Mouse (Mus musculus): ENCODE measurements around the gene Ptpn5.

The Ptpn5 gene

GRCm38 (mm10) chr7:47111121-47111520, 22.4 kb downstream of the Ptpn5 start:
- DNase-seq (ENCODE audit: low spot score): no peak

DNA sequence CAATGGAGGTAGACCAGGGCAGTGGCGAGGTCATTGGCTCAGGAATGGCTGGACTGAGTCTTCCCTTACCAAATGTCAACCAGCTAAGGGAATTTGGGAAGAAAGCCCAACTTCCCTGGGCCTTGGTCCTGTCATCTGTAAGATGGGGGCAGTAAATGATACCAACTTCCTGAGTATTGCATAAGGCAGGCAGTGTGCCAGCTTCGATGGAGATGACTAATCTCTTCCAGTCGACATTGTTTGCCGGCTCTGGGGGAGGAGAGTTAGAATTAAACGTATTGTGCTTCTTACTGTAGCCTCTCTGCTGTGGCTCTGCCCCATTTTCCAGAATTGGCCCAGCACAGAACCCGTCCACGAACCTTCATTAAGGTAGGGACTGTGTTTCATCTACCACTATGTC, 23.0 kb downstream of the Ptpn5 start:
- DNase-seq (ENCODE audit: low spot score): peak; percentile 50

DNA sequence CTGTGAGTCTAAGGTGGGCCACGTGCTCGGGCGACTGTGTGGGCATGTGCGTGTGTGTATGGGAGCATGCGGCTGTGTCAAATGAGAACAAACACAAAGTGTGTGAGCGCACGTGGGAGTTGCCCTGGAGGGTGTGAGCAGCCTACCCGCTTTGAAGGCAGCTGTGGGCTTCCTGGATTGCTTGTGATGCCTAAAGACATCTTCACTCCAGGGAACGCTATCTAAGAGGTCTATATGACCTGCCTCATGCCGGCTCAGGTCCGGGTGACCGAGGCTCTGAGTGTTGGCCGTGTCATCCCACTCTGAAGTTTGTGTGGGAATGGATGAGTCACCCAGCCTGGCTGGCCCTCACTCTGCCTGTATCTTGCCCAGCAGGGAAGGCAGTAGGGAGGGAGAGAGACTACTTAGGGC, 24.7 kb downstream of the Ptpn5 start:
- DNase-seq (ENCODE audit: low spot score): peak; percentile 79

GRCm38 (mm10) chr7:47106949-47107348, 26.5 kb downstream of the Ptpn5 start:
- no peak for DNase-seq (ENCODE audit: low spot score)

- no peak for DNase-seq (ENCODE audit: low spot score)
Observed at GRCm38 (mm10) chr7:47103671-47104414, 29.6 kb downstream of the Ptpn5 start.

- no peak for DNase-seq (ENCODE audit: low spot score)
Observed at GRCm38 (mm10) chr7:47102970-47103369, 30.5 kb downstream of the Ptpn5 start.

- no peak for DNase-seq (ENCODE audit: low spot score)
Observed at GRCm38 (mm10) chr7:47100615-47101014, 32.9 kb downstream of the Ptpn5 start.

GRCm38 (mm10) chr7:47099306-47099705, 34.2 kb downstream of the Ptpn5 start:
- DNase-seq (ENCODE audit: low spot score): no peak

GRCm38 (mm10) chr7:47098044-47098443, 35.4 kb downstream of the Ptpn5 start:
- DNase-seq (ENCODE audit: low spot score): no peak

GRCm38 (mm10) chr7:47094969-47095368, 38.5 kb downstream of the Ptpn5 start:
- no peak for DNase-seq (ENCODE audit: low spot score)

- no peak for DNase-seq (ENCODE audit: low spot score)
Observed at GRCm38 (mm10) chr7:47093935-47094334, 39.5 kb downstream of the Ptpn5 start.

- no peak for DNase-seq (ENCODE audit: low spot score)
Observed at GRCm38 (mm10) chr7:47085075-47085474, 48.4 kb downstream of the Ptpn5 start.

DNA sequence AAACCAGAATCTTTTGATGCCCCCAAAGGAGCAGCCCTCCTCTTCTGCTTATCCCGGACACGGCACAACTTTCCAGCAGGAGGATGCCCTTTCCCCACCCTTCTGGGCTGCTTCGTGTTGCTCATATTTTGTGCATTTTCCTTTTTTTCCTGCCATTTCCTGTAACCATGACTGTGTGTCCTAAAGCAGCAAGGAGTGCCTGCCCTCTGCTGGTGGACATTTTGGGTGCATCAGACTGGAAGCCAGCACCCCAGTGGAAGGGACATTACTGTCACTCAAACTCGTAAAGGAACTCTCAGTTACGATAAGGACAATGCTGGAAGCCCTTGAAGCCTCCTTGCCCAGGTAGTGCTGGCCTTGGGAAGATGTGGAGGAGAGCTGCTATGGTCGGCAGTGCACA, 52.2 kb downstream of the Ptpn5 start:
- DNase-seq (ENCODE audit: low spot score): peak; percentile 54

- DNase-seq (ENCODE audit: low spot score): no peak
Observed at GRCm38 (mm10) chr7:47080868-47081267, 52.6 kb downstream of the Ptpn5 start.

DNA sequence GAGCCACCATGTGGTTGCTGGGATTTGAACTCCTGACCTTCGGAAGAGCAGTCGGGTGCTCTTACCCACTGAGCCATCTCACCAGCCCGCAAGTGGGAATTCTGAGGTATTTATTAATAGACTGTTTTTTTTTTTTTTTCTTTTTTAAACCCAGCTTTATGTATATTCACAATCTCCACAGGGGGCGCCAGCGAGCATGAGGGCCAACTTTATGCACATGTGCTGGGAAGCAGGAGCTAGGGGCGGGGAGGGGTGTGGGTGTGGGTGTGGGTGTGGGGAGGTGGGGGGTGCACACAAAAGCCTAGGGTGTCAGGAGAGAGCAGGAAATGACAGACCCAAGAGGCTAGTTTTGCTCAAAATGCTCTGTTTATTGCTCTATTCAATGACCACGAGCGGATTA, 56.0 kb downstream of the Ptpn5 start:
- DNase-seq (ENCODE audit: low spot score): no peak

DNA sequence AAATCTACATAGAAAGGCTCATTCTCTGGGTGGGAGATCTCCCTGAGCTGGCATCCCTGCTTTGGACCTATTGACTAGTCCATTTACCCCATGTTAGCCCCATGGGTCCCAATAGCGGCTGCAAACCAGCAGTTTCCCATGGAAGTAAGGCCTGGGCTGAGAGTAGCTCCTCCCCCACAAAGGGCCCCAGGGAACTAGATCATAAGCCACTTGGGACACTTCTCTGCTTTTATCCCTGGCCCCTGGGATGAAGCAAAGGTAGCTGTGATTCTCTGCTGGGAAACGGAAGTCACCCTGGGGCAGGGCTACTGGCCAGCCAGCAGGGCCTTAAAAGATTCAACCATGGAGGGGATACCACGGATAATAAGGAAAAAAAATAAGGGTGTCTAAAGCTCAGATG, 56.8 kb downstream of the Ptpn5 start:
- no peak for DNase-seq (ENCODE audit: low spot score)

GRCm38 (mm10) chr7:47076193-47076592, 57.3 kb downstream of the Ptpn5 start:
- no peak for DNase-seq (ENCODE audit: low spot score)

DNA sequence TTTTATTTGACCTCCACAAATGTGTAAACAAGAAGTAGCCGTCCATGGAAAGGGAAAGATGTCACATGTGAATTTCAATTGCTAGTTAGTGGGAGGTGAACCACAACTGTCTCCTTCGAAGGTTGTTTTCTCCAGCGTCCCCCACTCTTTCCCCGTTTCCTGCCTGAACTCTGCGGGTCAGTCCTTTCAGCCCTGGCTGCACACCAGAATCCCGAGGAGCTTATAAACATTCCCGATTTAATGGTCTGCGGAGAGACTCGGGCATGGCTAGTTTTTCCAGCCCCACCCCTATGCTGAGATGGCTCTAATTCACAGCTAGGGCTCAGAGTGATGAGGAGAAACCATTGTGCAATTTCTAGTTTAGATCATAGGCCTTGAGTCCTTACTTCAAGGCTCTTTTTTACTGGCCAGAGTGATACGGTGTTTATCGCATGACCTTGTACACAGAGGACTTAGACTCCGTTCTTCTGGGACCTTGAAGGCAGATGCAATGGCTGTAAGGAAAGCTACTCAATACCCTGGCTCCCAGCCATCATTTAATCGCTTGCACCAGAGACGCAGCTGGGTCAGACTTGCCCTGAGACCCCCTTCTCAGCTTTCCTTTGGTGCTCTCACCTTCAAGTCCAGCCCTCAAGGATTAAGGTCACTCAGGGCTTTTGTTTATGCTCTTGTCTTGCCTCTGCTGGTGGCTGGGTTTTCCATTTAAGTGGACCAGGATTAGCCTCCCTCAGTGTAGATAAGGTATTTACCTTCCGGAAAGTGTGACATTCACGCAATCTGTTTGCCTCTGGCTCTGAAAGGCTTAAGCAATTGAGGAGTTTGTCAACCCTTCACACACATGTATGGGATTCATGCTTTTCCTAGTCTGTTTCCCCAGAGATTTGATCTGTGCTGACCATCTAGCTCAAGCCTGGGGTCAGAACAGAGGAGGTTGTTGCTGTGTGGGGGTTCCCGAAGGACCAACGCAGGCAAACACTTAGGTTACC, 59.7 kb downstream of the Ptpn5 start:
- DNase-seq (ENCODE audit: low spot score): no peak

DNA sequence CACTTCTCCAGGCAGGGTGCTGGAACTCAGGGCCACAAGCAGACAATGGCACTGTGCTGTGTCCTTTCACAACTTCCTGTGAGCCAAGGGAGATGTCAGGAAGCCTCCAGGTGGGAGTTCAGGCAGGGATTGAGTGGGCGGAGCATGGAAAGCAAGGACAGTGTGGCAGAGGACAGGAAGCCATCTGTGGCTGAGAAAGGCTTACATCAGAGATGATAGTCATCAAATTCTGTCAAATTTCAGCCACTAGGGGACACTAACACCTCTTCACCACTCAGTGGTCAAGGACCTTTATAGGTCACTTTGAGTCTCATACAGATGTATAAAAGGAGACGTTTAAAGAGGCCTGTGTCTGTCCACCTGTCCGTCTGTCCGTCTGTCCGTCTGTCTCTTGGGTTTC, 60.9 kb downstream of the Ptpn5 start:
- no peak for DNase-seq (ENCODE audit: low spot score)

- DNase-seq (ENCODE audit: low spot score): no peak
Observed at GRCm38 (mm10) chr7:47067879-47068278, 65.6 kb downstream of the Ptpn5 start.

DNA sequence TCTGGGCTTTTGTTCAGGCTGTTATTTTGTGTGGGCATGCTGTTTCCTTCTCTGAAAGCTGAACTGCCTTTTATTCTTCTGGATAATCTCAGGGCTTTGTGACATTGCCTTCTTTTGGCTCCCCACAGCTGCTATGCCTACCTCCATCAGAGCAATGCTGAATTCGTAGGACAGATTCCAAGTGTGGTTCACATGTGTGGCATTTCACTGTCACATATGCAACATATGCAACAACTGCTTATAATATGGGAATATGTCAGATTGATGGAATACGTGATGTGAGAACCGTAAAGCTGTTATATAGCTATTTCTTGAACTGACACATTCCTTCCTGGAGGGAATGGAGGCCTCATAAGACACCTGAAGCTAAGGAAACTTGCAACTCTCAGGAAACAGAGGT, 66.5 kb downstream of the Ptpn5 start:
- no peak for DNase-seq (ENCODE audit: low spot score)

GRCm38 (mm10) chr7:47061560-47061959, 71.9 kb downstream of the Ptpn5 start:
- DNase-seq (ENCODE audit: low spot score): no peak

DNA sequence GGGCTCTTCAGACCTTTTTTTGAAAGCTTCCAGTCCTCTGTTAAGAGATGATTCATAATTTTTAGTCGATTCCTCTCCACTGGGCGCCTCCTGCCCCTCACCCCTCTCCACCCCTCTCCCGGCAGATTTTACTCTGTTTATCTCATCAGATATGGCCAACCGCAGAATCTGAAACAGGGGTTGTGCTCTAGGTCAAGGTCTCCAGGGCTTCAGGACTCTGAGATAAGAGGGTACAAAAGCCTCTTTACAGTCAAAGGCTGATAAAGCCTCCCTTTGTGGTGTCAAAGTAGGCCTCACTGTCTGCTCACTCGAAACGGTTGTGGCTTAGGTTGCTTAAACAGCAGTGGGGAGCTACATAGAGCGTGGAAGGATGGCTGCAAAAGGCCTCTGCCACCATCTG, 74.1 kb downstream of the Ptpn5 start:
- DNase-seq (ENCODE audit: low spot score): no peak
